Mouse (Mus musculus) embryonic facial prominence, embryonic 14.5 days (tissue): Measurements from ENCODE around the gene Mtmr6. TPM values are rescaled to one million over a fixed set of nuclear protein-coding genes. Genes with fewer than 3 reads are reported as not detected.

Experiments used
- ATAC-seq: fragments of 200-750 bp; cut with Nextera tagmentation; 2 replicates; pipeline ENCODE4 v1.8.0; 2017; ENCODE audit warnings: low read depth, moderate number of reproducible peaks, moderate TSS enrichment
- DNase-seq: peaks from one replicate; pipeline ENCODE4 v3.0.0-alpha.2; 2015; ENCODE audit warnings: low spot score
- H3K27ac ChIP-seq: fragments of 300-500 bp; sonication (generic); replicated peaks from 2 replicates; pipeline ENCODE4 v1.5.1; 2014; ENCODE audit warnings: low read depth, mild to moderate bottlenecking, low read length, moderate library complexity
- H3K27me3 ChIP-seq: fragments of 300-500 bp; sonication (generic); replicated peaks from 2 replicates; pipeline ENCODE4 v1.6.1; 2014; ENCODE audit warnings: low read length; ENCODE audit not compliant: control insufficient read depth, insufficient read depth
- H3K36me3 ChIP-seq: fragments of 300-500 bp; sonication (generic); 2 replicates; pipeline ENCODE4 v1.6.1; 2014; ENCODE audit warnings: low read length, mixed read lengths; ENCODE audit not compliant: control insufficient read depth, insufficient read depth
- H3K4me1 ChIP-seq: fragments of 300-500 bp; sonication (generic); 2 replicates; pipeline ENCODE4 v1.6.1; 2014; ENCODE audit warnings: antibody characterized with exemption, low read length; ENCODE audit not compliant: control insufficient read depth, insufficient read depth
- H3K4me2 ChIP-seq: fragments of 300-500 bp; sonication (generic); 2 replicates; pipeline ENCODE4 v1.6.1; 2014; ENCODE audit warnings: low read depth, mild to moderate bottlenecking, low read length, moderate library complexity, mixed read lengths
- H3K4me3 ChIP-seq: fragments of 300-500 bp; sonication (generic); 2 replicates; pipeline ENCODE4 v1.5.1; 2014; ENCODE audit warnings: low read depth, mild to moderate bottlenecking, low read length
- H3K9ac ChIP-seq: fragments of 300-500 bp; sonication (generic); 2 replicates; pipeline ENCODE4 v1.6.1; 2014; ENCODE audit warnings: low read depth, mild to moderate bottlenecking, low read length, moderate library complexity, mixed read lengths
- H3K9me3 ChIP-seq: fragments of 300-500 bp; sonication (generic); 2 replicates; pipeline ENCODE4 v1.6.1; 2016; ENCODE audit warnings: low read length; ENCODE audit not compliant: control insufficient read depth
- WGBS: fragments of 180-500 bp; shearing (Covaris S2); extraction: QIAGEN DNeasy Blood & Tissue Kit; methylation state at CpG from one replicate; pipeline ENCODE4 v1.1.7; 2014; 5-methylcytosine and 5-hydroxymethylcytosine counted together
- polyA plus RNA-seq: library from polyadenylated mRNA; unstranded; fragments of >200 nt; fragmentation: Nextera tagmentation; extraction: Ambion mirVana; gene quantifications from 2 replicates; pipeline ENCODE4 v1.2.1, GENCODE M21; 2014

Gene Mtmr6
- polyA plus RNA-seq, 1 experiment from 2014 or later = 47.0 TPM

GRCm38 (mm10) chr14:60275301-60276276 is 10.6 kb downstream of the Mtmr6 start:
- Histone ChIP-seq H3K9me3 (no peaks in the 10 kb centered on the region), H3K27me3 (no peaks in the 10 kb centered on the region), H3K4me2 (no peak overlapping the region), H3K4me3 (no peak overlapping the region), H3K9ac (no peak overlapping the region), H3K36me3 (peaks cover 7% of the 10 kb centered on the region; the same call in 1 of the 2 replicates), H3K27ac (no peak overlapping the region), H3K4me1 (no peaks in the 10 kb centered on the region)
- ATAC-seq = no peak
- DNase-seq = no peak
- 82% methylated on average over 7 of the region's 7 CpGs for WGBS

- no peaks in the 10 kb centered on the region for H3K27me3 ChIP-seq
- no peak overlapping the region for H3K9ac ChIP-seq
- no peak for DNase-seq
- WGBS = 90% methylated on average over 7 of the region's 7 CpGs
- no peak overlapping the region for H3K4me2 ChIP-seq
- H3K4me3 ChIP-seq = no peak overlapping the region
- peaks cover 36% of the 10 kb centered on the region; the same call in 1 of the 2 replicates for H3K36me3 ChIP-seq
- H3K9me3 ChIP-seq = no peaks in the 10 kb centered on the region
- no peaks in the 10 kb centered on the region for H3K4me1 ChIP-seq
- ATAC-seq = no peak
- H3K27ac ChIP-seq = no peak overlapping the region
These were observed 21.3 kb downstream of the Mtmr6 start for GRCm38 (mm10) chr14:60286194-60286863.

GRCm38 (mm10) chr14:60290363-60290762 is 25.3 kb downstream of the Mtmr6 start:
- 89% methylated on average over 4 of the region's 4 CpGs for WGBS
- Histone ChIP-seq H3K9ac (no peak overlapping the region), H3K4me1 (no peaks in the 10 kb centered on the region), H3K4me2 (no peak overlapping the region), H3K36me3 (peaks cover 57% of the 10 kb centered on the region; the same call in 1 of the 2 replicates), H3K27ac (no peak overlapping the region), H3K4me3 (no peak overlapping the region), H3K27me3 (no peaks in the 10 kb centered on the region), H3K9me3 (no peaks in the 10 kb centered on the region)
- no peak for DNase-seq
- no peak for ATAC-seq

GRCm38 (mm10) chr14:60295531-60295930 is 30.5 kb downstream of the Mtmr6 start:
- Histone ChIP-seq H3K9me3 (no peaks in the 10 kb centered on the region), H3K4me1 (no peaks in the 10 kb centered on the region), H3K36me3 (peaks cover 59% of the 10 kb centered on the region), H3K27me3 (no peaks in the 10 kb centered on the region), H3K4me2 (no peak overlapping the region), H3K9ac (no peak overlapping the region), H3K4me3 (no peak overlapping the region), H3K27ac (no peak overlapping the region)
- WGBS = 74% methylated on average over 1 of the region's 1 CpGs
- ATAC-seq = no peak
- no peak for DNase-seq

- Histone ChIP-seq H3K9ac (no peak overlapping the region), H3K9me3 (no peaks in the 10 kb centered on the region), H3K27me3 (no peaks in the 10 kb centered on the region), H3K4me2 (no peak overlapping the region), H3K36me3 (peaks cover 48% of the 10 kb centered on the region), H3K4me1 (no peaks in the 10 kb centered on the region), H3K27ac (no peak overlapping the region), H3K4me3 (no peak overlapping the region)
- ATAC-seq (no peak), DNase-seq (no peak)
- WGBS = 71% methylated on average over 14 of the region's 14 CpGs
These were observed 35.4 kb downstream of the Mtmr6 start for GRCm38 (mm10) chr14:60300224-60300991.

GRCm38 (mm10) chr14:60301024-60301423 is 36.0 kb downstream of the Mtmr6 start:
- Histone ChIP-seq H3K36me3 (peaks cover 48% of the 10 kb centered on the region), H3K9me3 (no peaks in the 10 kb centered on the region), H3K4me3 (no peak overlapping the region), H3K27ac (no peak overlapping the region), H3K27me3 (no peaks in the 10 kb centered on the region), H3K4me1 (no peaks in the 10 kb centered on the region), H3K4me2 (no peak overlapping the region), H3K9ac (no peak overlapping the region)
- peak; percentile 24 for DNase-seq
- no peak for ATAC-seq
- 70% methylated on average over 6 of the region's 6 CpGs for WGBS

- no peak for ATAC-seq
These were observed 37.4 kb downstream of the Mtmr6 start for GRCm38 (mm10) chr14:60302441-60302840.

GRCm38 (mm10) chr14:60304441-60305220 is 39.6 kb downstream of the Mtmr6 start:
- H3K4me2 ChIP-seq = no peak overlapping the region
- H3K36me3 ChIP-seq = peaks cover 26% of the 10 kb centered on the region
- no peaks in the 10 kb centered on the region for H3K4me1 ChIP-seq
- H3K27ac ChIP-seq = no peak overlapping the region
- no peaks in the 10 kb centered on the region for H3K9me3 ChIP-seq
- no peak for DNase-seq
- no peak overlapping the region for H3K4me3 ChIP-seq
- no peak for ATAC-seq
- 93% methylated on average over 2 of the region's 2 CpGs for WGBS
- H3K27me3 ChIP-seq = no peaks in the 10 kb centered on the region
- H3K9ac ChIP-seq = no peak overlapping the region

More at GRCm38 (mm10) chr14:60302441-60302840, 37.4 kb downstream of the Mtmr6 start:
- Histone ChIP-seq H3K9me3 (no peaks in the 10 kb centered on the region), H3K4me2 (no peak overlapping the region), H3K27ac (no peak overlapping the region), H3K9ac (no peak overlapping the region), H3K4me3 (no peak overlapping the region), H3K36me3 (peaks cover 36% of the 10 kb centered on the region), H3K4me1 (no peaks in the 10 kb centered on the region), H3K27me3 (no peaks in the 10 kb centered on the region)
- WGBS = 82% methylated on average over 4 of the region's 4 CpGs
- DNase-seq = no peak
